Mouse (Mus musculus) stomach, postnatal 0 days (tissue): Measurements from ENCODE around the gene Pkib.

Experiments
- CTCF ChIP-seq: IDR thresholded peaks from 2 replicates; pipeline ENCODE4 v1.5.1; 2016; ENCODE audit warnings: antibody characterized with exemption, low read depth, mild to moderate bottlenecking, moderate library complexity
- EP300 ChIP-seq: optimal IDR thresholded peaks from 2 replicates; pipeline ENCODE3; 2016; ENCODE audit warnings: antibody characterized with exemption

DNA sequence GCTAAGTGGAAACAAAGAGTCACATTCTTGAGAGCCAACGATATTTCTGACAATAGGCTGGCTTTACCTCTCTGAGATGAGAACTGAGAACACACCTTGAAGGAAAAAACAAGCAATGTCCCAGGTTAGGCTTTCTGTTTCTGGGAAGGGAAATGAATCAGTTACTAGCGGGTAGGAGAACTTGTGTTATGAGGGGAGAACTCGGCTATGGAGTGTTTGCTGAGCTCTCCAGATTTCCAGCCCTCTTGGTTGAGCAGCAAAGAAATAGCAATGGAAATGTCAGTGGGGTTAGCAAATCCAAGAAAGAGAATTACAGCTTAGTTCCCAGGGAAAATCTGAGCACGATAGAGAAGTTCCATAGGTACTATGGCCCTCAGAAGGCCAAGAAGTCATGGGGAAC is 70.5 kb downstream of the Pkib start:
- TF ChIP-seq CTCF = no peak
- no peak for TF ChIP-seq EP300
